Mouse (Mus musculus) left cerebral cortex, postnatal 10 days (tissue): ENCODE results near the gene Ccna2. TPM values are rescaled to one million over a fixed set of nuclear protein-coding genes. Genes with fewer than 3 reads are reported as not detected.
"Not testable (repeated sequence)": the region's sequence is repeated elsewhere in the genome, so short reads cannot be mapped to it uniquely, and the experiment has no call there.

Source experiments
- DNase-seq, 2 experiments: peaks; one replicate each; pipeline ENCODE4 v3.0.0; 2021 to 2022; ENCODE audit warnings: low spot score in 2 of 2, mixed read lengths in 1 of 2; ENCODE audit errors: extremely low spot score in 1 of 2
- intact Hi-C: fragments of 180-260 bp; cut with DNase I; formaldehyde crosslinking; loops from one replicate; pipeline ENCODE4 v1.15.1; 2025
- total RNA-seq, 2 experiments: library from RNA; stranded (reverse); gene quantifications; 2 replicates each; pipeline ENCODE4 v1.2.3; 2021

Ccna2 gene
- total RNA-seq: 1 to 10 TPM; 4.6 to 7.2 TPM

DNA sequence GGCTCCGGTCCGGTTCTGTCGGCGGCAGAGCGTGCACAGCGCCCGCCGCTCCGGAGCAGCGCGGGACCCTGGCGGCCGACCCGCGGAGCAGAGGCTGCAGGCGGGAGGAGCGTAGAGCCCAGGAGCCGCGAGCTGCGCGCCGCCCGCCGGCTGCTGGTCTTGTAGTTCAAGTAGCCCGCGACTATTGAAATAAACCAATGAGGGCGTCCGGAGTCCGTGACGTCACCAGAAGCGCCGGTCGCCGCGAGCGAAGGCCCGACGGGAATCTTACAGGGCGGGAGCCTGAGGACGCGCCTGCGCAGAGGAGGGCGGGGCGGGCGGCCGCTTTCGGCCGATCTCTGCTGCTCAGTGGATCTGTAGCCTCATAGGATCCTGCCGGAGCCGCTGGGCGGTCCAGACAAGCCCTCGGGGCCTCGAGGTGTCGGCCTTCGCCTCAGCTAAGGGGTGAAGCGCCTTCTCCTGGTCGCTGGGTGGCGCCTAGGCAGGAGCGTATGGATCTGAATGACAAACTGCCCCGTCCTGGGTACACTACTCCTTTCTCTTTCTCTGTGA, at the start of gene Ccna2:
TSS of gene Ccna2 (minus strand) at position 324 of the 552 bp plus-strand sequence.
- intact Hi-C loops: no loop called here
- DNase-seq: peak; percentile 98 to 99

DNA sequence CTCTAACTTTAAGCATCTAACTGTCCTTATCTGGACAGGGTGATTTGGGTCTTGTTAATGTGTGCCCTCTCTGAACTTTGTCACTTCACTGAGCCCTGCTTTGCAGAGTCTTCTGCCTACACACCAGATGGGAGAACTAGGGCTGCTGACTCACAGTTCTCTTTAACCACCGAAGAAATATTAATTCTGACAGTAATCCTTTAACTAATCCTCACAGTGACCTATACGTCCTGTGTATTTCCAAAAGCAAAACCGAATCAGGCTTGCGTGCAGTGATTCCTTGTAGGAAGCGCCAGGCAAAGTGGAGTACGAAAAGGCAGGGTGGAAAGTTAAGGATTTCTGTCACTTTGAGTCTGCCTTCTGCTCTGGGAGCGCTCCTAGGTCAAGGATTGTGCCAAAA, 46.2 kb upstream of the Ccna2 start:
- no peak for DNase-seq
- intact Hi-C loops: no loop called here

GRCm38 (mm10) chr3:36613908-36614255, 41.9 kb upstream of the Ccna2 start:
- DNase-seq: peak in 1 of 2 experiments; percentile 48
- intact Hi-C loops: no loop called here

DNA sequence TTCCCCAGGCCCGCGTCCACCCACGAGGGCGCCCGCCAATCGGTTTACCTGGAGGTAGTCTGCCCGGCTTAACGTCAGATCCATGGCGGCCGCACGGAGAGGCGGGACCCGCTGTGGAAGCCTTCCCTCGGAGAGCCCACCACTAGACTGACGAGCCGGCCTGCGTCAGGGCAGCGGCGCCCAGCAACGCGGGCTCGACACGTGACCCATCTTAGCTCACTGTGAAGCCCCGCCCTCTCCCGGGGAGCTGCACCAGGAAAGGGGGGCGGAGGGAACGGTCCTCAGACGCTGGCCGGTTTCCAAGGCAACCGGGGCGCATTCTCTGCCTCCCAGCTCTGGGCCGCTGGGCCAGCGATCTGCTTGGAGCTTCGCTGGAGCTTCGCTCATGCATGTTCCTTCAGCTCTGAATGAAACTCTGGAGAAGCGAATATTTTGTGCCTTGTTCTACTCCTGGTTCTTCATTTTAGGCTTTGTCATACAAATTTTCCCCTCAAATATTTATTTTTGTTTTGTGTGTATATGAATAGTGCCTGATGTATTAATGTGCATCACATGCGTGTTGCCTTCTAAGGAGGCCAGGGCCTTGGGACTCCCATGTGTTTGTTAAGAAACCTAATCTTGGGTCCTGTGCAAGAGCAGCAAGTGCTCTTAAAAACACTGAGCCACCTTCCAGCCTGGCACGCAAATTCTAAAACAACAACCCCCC, 41.4 kb upstream of the Ccna2 start, which contains the start of gene Bbs7:
TSS of gene Bbs7 (minus strand) at position 276 of the 706 bp plus-strand sequence.
- DNase-seq: peak; percentile 95 to 99
- intact Hi-C loops: no loop called here

DNA sequence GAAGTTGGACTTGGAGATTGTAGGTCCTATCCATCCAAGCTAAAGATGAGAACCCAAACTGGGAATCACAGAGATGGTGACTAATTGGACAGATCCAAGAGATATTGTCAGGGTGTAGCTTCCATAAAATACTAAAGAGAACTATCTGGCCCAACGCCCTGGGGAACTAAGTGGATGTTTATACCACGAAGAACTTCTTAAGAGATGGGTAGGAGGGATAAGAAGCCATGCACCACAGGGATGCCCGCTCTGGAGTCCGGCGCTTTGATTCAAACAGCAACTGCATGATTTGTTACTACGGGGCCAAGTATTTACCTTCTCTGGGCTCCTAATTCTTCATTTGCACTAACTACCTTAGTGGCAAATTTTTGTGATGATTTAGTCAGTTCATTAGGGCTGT, 40.7 kb upstream of the Ccna2 start:
- DNase-seq: peak in 1 of 2 experiments; percentile 7
- intact Hi-C loops: no loop called here

- intact Hi-C loops: no loop called here
- no peak for DNase-seq
Observed at GRCm38 (mm10) chr3:36605894-36606783, 34.2 kb upstream of the Ccna2 start.

DNA sequence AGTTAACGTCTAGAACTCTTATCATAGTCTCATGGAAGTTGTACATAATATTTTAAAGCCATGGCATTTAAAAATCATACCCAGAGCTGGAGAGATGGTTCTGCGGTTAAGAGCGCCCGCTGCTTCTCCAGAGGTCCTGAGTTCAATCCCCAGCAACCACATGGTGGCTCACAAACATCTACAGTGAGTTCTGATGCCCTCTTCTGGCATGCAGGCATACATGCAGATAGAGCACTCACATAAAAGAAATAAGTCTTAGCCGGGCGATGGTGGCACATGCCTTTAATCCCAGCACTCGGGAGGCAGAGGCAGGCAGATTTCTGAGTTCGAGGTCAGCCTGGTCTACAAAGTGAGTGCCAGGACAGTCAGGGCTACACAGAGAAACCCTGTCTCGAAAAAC, 27.8 kb upstream of the Ccna2 start:
- intact Hi-C loops, DNase-seq: not testable (repeated sequence)

DNA sequence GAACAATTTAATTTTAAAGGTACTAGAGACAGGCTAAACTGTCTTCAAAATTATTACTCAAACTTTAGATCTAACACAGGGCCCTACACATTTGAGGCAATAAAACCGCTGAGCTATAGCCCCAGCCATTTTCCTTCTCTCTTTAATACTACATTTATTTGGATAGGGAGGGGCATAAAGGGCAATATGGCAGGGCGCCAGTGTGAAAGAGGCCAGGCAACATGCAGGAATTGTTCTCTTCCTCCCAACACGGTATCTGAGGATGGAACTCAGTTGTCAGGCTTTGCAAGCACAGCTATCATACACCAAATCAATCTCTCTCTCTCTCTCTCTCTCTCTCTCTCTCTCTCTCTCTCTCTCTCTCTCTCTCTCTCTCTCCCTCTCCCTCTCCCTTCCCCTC, 26.9 kb upstream of the Ccna2 start:
- intact Hi-C loops: no loop called here
- DNase-seq: no peak

DNA sequence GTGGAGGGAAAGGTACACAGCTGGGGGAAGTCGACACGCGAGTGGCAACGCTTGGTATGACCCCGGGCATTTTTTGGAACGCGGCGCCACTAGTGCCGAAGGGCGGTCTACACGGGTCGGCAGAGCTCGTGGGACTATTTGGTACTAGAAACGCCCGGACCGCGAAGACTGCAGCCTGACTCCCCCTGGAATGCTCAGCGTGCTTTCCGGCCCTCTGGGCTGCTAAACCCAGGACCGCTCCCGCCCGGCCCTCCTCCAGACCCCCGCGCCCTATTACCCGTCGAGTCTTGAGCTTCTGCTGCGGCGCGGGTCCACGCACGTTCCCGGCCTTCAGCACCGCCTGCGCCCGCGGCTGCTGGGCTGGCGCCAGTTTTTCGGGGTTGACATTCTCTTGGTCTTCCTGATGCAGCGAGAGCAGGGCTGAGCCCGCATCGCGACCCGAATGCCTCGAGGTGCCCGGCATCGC, 556 bp downstream of the Ccna2 start:
- no peak for DNase-seq
- intact Hi-C loops: no loop called here

DNA sequence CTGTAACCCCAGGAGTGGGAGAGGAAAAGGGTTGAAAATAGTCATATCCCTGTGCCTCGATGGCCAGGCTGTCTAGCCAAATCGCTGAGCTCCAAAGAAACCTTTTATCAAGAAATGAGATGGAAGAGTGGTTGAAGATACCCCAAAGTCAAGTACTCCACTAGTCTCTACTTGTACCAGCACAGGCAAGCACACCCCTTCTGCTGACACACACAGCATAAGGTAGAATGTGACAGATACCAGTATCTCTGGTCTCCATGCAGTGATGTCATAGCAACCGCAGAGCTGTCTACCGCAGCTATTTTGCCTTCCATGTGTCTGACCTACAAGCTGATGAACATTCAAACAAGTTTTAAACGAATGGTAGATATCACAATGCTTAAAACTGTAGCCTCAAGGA, 2.1 kb downstream of the Ccna2 start:
- no peak for DNase-seq
- intact Hi-C loops: no loop called here

- no peak for DNase-seq
Observed at GRCm38 (mm10) chr3:36563666-36564065, 8.3 kb downstream of the Ccna2 start.

GRCm38 (mm10) chr3:36559606-36560005, 12.3 kb downstream of the Ccna2 start:
- DNase-seq: no peak
- intact Hi-C loops: no loop called here

More at GRCm38 (mm10) chr3:36563666-36564065, 8.3 kb downstream of the Ccna2 start:
- intact Hi-C loops: no loop called here

DNA sequence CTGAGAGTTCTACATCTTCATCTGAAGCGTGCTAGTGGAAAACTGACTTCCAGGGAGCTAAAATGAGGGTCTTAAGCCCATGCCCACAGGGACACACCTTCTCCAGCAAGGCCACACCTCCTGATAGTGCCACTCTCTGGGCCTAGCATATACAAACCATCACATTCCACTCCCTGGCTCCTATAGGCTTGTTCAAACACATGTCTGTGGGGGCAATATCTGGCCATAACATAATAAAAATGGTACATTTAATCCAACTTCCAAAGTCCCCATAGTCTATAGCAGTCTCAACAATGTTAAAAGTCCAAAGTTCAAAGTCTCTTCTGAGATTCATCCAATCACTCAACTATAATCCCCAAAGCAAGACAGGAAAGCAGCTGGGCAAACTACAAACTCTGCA, 14.3 kb downstream of the Ccna2 start:
- intact Hi-C loops: no loop called here

GRCm38 (mm10) chr3:36552406-36553047, 19.4 kb downstream of the Ccna2 start, which contains the start of gene Exosc9:
Gene Exosc9, plus strand, starts transcription at chr3:36552606.
- peak; percentile 95 to 96 for DNase-seq
- intact Hi-C loops: no loop called here

More for the DNA sequence above, 14.3 kb downstream of the Ccna2 start:
- no peak for DNase-seq

DNA sequence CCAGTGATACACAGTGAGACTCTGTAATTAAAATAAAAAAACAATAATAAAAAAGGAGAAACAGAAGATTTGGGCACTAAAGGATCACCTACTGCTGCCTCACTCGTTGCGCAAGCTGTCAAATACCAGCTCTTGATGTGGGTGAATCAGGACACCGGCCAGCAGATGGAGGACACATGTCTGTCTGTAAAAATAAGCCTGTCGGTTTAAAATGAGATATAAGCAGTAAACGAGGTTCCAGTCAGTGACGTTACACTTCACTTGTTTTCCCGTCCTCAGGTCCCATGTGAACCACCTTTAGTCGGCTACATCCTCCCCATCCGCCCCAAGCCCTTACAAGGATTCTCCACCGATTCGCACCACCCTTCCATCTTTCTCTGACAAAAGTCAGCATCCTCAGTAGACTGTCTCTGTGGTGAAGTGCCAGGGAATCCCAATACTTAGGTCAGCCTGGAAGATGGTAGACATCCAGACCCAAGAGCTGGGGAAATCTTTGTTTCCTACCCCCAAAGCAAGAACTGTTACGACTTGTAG, 20.0 kb downstream of the Ccna2 start:
- no peak for DNase-seq
- intact Hi-C loops: no loop called here

- DNase-seq: peak; percentile 47 to 60
- intact Hi-C loops: no loop called here
Observed at GRCm38 (mm10) chr3:36551343-36551742, 20.6 kb downstream of the Ccna2 start.

- intact Hi-C loops: no loop called here
- DNase-seq: no peak
Observed at GRCm38 (mm10) chr3:36544961-36545360, 27.0 kb downstream of the Ccna2 start.

- intact Hi-C loops: no loop called here
- no peak for DNase-seq
Observed at GRCm38 (mm10) chr3:36541399-36541798, 30.6 kb downstream of the Ccna2 start.

GRCm38 (mm10) chr3:36540756-36541155, 31.2 kb downstream of the Ccna2 start:
- no peak for DNase-seq
- intact Hi-C loops: no loop called here
